Mouse (Mus musculus) MEL (cell line): Measurements from ENCODE around the gene Tnnc1. TPM values are rescaled to one million over a fixed set of nuclear protein-coding genes. Genes with fewer than 3 reads are reported as not detected.

Experiments
- DNase-seq: peaks from one replicate; pipeline ENCODE4 v3.0.0; 2011; ENCODE audit warnings: low read depth, low spot score
- H3K27ac ChIP-seq: 2 replicates; pipeline ENCODE4 v1.5.1; 2012; ENCODE audit warnings: low read depth, mild to moderate bottlenecking, control low read depth, low read length, moderate library complexity; ENCODE audit not compliant: control insufficient read depth
- H3K27me3 ChIP-seq, 2 experiments: fragments of 150-350 bp in 1 of 2; sonication (generic) in 1 of 2; 2 replicates each; pipeline ENCODE4 v1.6.1; 2012; ENCODE audit warnings: low read length in 2 of 2, mild to moderate bottlenecking in 2 of 2, improper control_type of control experiment in 1 of 2, moderate library complexity in 1 of 2; ENCODE audit not compliant: insufficient read depth in 2 of 2, control insufficient read depth in 1 of 2
- H3K36me3 ChIP-seq, 2 experiments: 2 replicates each; pipeline ENCODE4 v1.6.1; 2012 to 2014; ENCODE audit warnings: low read length in 2 of 2, improper control_type of control experiment in 1 of 2, inconsistent platforms in 1 of 2, mild to moderate bottlenecking in 1 of 2; ENCODE audit not compliant: insufficient read depth in 2 of 2, control insufficient read depth in 1 of 2
- H3K4me1 ChIP-seq, 2 experiments: fragments of 150-350 bp in 1 of 2; sonication (generic) in 1 of 2; 2 replicates each; pipeline ENCODE4 v1.6.1; 2012; ENCODE audit warnings: low read length in 2 of 2, improper control_type of control experiment in 1 of 2, mild to moderate bottlenecking in 1 of 2; ENCODE audit not compliant: insufficient read depth in 2 of 2, control insufficient read depth in 1 of 2
- H3K4me3 ChIP-seq, 2 experiments: fragments of 150-350 bp in 1 of 2; sonication (generic) in 1 of 2; 2 replicates each; pipeline ENCODE4 v1.5.1; 2012; ENCODE audit warnings: low read depth in 2 of 2, low read length in 2 of 2, mild to moderate bottlenecking in 2 of 2, moderate library complexity in 2 of 2, control low read depth in 1 of 2, improper control_type of control experiment in 1 of 2; ENCODE audit not compliant: control insufficient read depth in 1 of 2, insufficient read depth in 1 of 2
- H3K79me2 ChIP-seq: 2 replicates; pipeline ENCODE4 v1.6.1; 2012; ENCODE audit warnings: mild to moderate bottlenecking, low read length, moderate library complexity; ENCODE audit not compliant: control insufficient read depth, poor library complexity, insufficient read depth
- H3K9ac ChIP-seq: 2 replicates; pipeline ENCODE4 v1.6.1; 2012; ENCODE audit warnings: low read depth, mild to moderate bottlenecking, control low read depth, low read length, moderate library complexity; ENCODE audit not compliant: control insufficient read depth, poor library complexity, severe bottlenecking
- H3K9me3 ChIP-seq: fragments of 150-350 bp; sonication (generic); replicated peaks from 2 replicates; pipeline ENCODE4 v1.6.1; 2012; ENCODE audit warnings: mild to moderate bottlenecking, low read length, improper control_type of control experiment, moderate library complexity; ENCODE audit not compliant: insufficient read depth
- BHLHE40 ChIP-seq: IDR thresholded peaks from 2 replicates; pipeline ENCODE4 v1.6.1; 2012; ENCODE audit warnings: low read depth, mild to moderate bottlenecking, inconsistent platforms, low read length, improper control_type of control experiment, borderline replicate concordance
- CHD2 ChIP-seq: IDR thresholded peaks from 2 replicates; pipeline ENCODE4 v1.6.1; 2011; ENCODE audit warnings: low read length, improper control_type of control experiment
- E2F4 ChIP-seq: IDR thresholded peaks from 2 replicates; pipeline ENCODE4 v1.6.1; 2011; ENCODE audit warnings: low read depth, low read length, improper control_type of control experiment, borderline replicate concordance
- GABPA ChIP-seq: IDR thresholded peaks from 2 replicates; pipeline ENCODE4 v1.6.1; 2012; ENCODE audit warnings: low read depth, mild to moderate bottlenecking, inconsistent platforms, low read length, improper control_type of control experiment, moderate library complexity
- GATA1 ChIP-seq: IDR thresholded peaks from 2 replicates; pipeline ENCODE4 v1.6.1; 2011; ENCODE audit warnings: low read depth, low read length, improper control_type of control experiment
- JUND ChIP-seq: IDR thresholded peaks from 2 replicates; pipeline ENCODE4 v1.6.1; 2011; ENCODE audit warnings: low read depth, mild to moderate bottlenecking, improper control_type of control experiment, low read length
- MAFK ChIP-seq: IDR thresholded peaks from 2 replicates; pipeline ENCODE4 v1.6.1; 2011; ENCODE audit warnings: low read depth, mild to moderate bottlenecking, low read length, improper control_type of control experiment, borderline replicate concordance
- MYB ChIP-seq: IDR thresholded peaks from 2 replicates; pipeline ENCODE4 v1.6.1; 2011; ENCODE audit warnings: mild to moderate bottlenecking, low read depth, low read length, improper control_type of control experiment
- NELFE ChIP-seq: IDR thresholded peaks from 2 replicates; pipeline ENCODE4 v1.6.1; 2011; ENCODE audit warnings: low read depth, low read length, improper control_type of control experiment
- POLR2A ChIP-seq, 2 experiments: IDR thresholded peaks; 2 replicates each; pipeline ENCODE4 v1.6.1; 2011 to 2012; ENCODE audit warnings: low read length in 2 of 2, mild to moderate bottlenecking in 2 of 2, control low read depth in 1 of 2, improper control_type of control experiment in 1 of 2, low read depth in 1 of 2, moderate library complexity in 1 of 2; ENCODE audit not compliant: control insufficient read depth in 1 of 2, insufficient read depth in 1 of 2, poor library complexity in 1 of 2
- POLR2AphosphoS2 ChIP-seq: IDR thresholded peaks from 2 replicates; pipeline ENCODE4 v1.6.1; 2011; ENCODE audit warnings: low read length, improper control_type of control experiment
- POLR2AphosphoS5 ChIP-seq: IDR thresholded peaks from 2 replicates; pipeline ENCODE4 v1.6.1; 2012; ENCODE audit warnings: low read depth, borderline replicate concordance, mild to moderate bottlenecking, inconsistent platforms, low read length, moderate library complexity, mixed read lengths
- RAD21 ChIP-seq: IDR thresholded peaks from 2 replicates; pipeline ENCODE4 v1.6.1; 2011; ENCODE audit warnings: mild to moderate bottlenecking, low read depth, low read length, improper control_type of control experiment
- SIN3A ChIP-seq: IDR thresholded peaks from 2 replicates; pipeline ENCODE4 v1.6.1; 2012; ENCODE audit warnings: low read length, improper control_type of control experiment, inconsistent platforms
- TAL1 ChIP-seq: IDR thresholded peaks from 2 replicates; pipeline ENCODE4 v1.6.1; 2012; ENCODE audit warnings: mild to moderate bottlenecking, inconsistent platforms, low read length, moderate library complexity, mixed read lengths
- USF1 ChIP-seq: IDR thresholded peaks from 2 replicates; pipeline ENCODE4 v1.6.1; 2014; ENCODE audit warnings: low read depth, mild to moderate bottlenecking, inconsistent platforms, low read length, improper control_type of control experiment, moderate library complexity
- USF2 ChIP-seq, 2 experiments: IDR thresholded peaks; 2 replicates each; pipeline ENCODE4 v1.6.1; 2011 to 2012; ENCODE audit warnings: improper control_type of control experiment in 2 of 2, low read length in 2 of 2, borderline replicate concordance in 1 of 2, inconsistent platforms in 1 of 2, low read depth in 1 of 2, mild to moderate bottlenecking in 1 of 2; ENCODE audit not compliant: insufficient read depth in 1 of 2
- ZC3H11A ChIP-seq: IDR thresholded peaks from 2 replicates; pipeline ENCODE4 v1.6.1; 2012; ENCODE audit warnings: low read depth, mild to moderate bottlenecking, inconsistent platforms, low read length, improper control_type of control experiment
- ZKSCAN1 ChIP-seq: IDR thresholded peaks from 2 replicates; pipeline ENCODE4 v1.6.1; 2012; ENCODE audit warnings: low read depth, mild to moderate bottlenecking, inconsistent platforms, low read length, improper control_type of control experiment, moderate library complexity
- ZMIZ1 ChIP-seq: IDR thresholded peaks from 2 replicates; pipeline ENCODE4 v1.6.1; 2012; ENCODE audit warnings: low read depth, mild to moderate bottlenecking, inconsistent platforms, low read length, improper control_type of control experiment, moderate library complexity
- ZNF384 ChIP-seq: IDR thresholded peaks from 2 replicates; pipeline ENCODE4 v1.6.1; 2012; ENCODE audit warnings: low read depth, mild to moderate bottlenecking, inconsistent platforms, low read length, improper control_type of control experiment
- polyA plus RNA-seq, 2 experiments: library from polyadenylated mRNA; stranded (reverse) in 1 of 2; unstranded in 1 of 2; fragments of >175 nt in 1 of 2; fragments of >200 nt in 1 of 2; gene quantifications; 2 replicates each; pipeline versions ENCODE4 v1.2.1 to v1.2.4; 2012; ENCODE audit warnings: low replicate concordance in 2 of 2, low read depth in 1 of 2; ENCODE audit not compliant: insufficient read length in 2 of 2, insufficient read depth in 1 of 2, missing spikeins in 1 of 2
- total RNA-seq: library from RNA; depleted of rRNA; stranded (reverse); fragments of 300-350 nt; gene quantifications from 2 replicates; pipeline ENCODE4 v1.2.3, GENCODE M21; 2012

The Tnnc1 gene
- total and polyA plus RNA-seq, 3 experiments, result 0.19 TPM; not detected in 2

DNA sequence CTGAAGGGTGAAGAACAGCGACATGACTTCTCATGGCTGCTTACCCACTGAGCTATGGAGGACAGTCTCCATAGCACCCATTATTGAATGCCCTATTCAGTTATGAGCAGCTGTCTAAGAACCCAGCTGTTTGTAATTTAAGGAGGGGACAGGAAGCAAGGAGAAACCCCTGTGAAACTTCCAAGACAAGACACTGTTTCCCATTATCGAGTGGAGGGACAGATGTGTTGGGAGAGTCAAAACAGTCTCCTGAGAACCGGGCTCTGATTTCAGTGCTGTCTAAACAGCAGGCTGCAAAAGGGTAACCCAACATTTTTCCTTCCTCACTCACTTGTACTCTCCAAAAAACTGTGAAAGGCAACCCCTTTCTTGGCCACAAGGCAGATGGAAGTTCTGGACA is 32.4 kb downstream of the Tnnc1 start:
- TF ChIP-seq ZKSCAN1 (no peak), TAL1 (no peak), USF2 (IDR thresholded peaks at IDR 0.05; ENCODE audit: borderline replicate concordance in 1 of 2, insufficient read depth in 1 of 2, low read depth in 1 of 2, low read length in 2 of 2) (no peak), BHLHE40 (no peak), POLR2AphosphoS2 (no peak)
- TF ChIP-seq, all 39 proteins: peak for 0
- no peaks in the 10 kb centered on the region for H3K36me3 ChIP-seq

GRCm38 (mm10) chr14:31244777-31245176 is 36.7 kb downstream of the Tnnc1 start:
- TF ChIP-seq ZC3H11A (no peak), ZNF384 (peak; percentile 31; the same call in 1 of the 2 replicates), MYB (no peak)
- TF ChIP-seq, all 39 proteins: peak for 1
- H3K27me3 ChIP-seq, result no peaks in the 10 kb centered on the region
- no peaks in the 10 kb centered on the region for H3K9me3 ChIP-seq
- H3K36me3 ChIP-seq, result peaks cover 0 to 6% of the 10 kb centered on the region in 2 experiments; a peak in 2 of 4 replicates
- no peak overlapping the region for H3K27ac ChIP-seq
- H3K4me3 ChIP-seq, result no peak overlapping the region
- peaks cover 3 to 6% of the 10 kb centered on the region in 2 experiments; a peak in 2 of 4 replicates for H3K4me1 ChIP-seq
- H3K9ac ChIP-seq, result no peak overlapping the region
- peak; percentile 30 for DNase-seq
- H3K79me2 ChIP-seq, result no peaks in the 10 kb centered on the region

More for the DNA sequence above, 32.4 kb downstream of the Tnnc1 start:
- no peak for DNase-seq
- no peaks in the 10 kb centered on the region for H3K9me3 ChIP-seq
- no peaks in the 10 kb centered on the region for H3K79me2 ChIP-seq
- H3K4me3 ChIP-seq, result no peak overlapping the region
- no peaks in the 10 kb centered on the region for H3K27me3 ChIP-seq
- no peak overlapping the region for H3K9ac ChIP-seq
- H3K4me1 ChIP-seq, result no peaks in the 10 kb centered on the region
- H3K27ac ChIP-seq, result no peak overlapping the region

GRCm38 (mm10) chr14:31245946-31246345 is 37.8 kb downstream of the Tnnc1 start:
- Histone ChIP-seq H3K9ac (no peak overlapping the region), H3K27me3 (no peaks in the 10 kb centered on the region), H3K79me2 (peaks cover 5% of the 10 kb centered on the region; the same call in 1 of the 2 replicates), H3K9me3 (no peaks in the 10 kb centered on the region), H3K36me3 (peaks cover 0 to 7% of the 10 kb centered on the region in 2 experiments; a peak in 2 of 4 replicates), H3K4me1 (peaks cover 3 to 6% of the 10 kb centered on the region in 2 experiments; a peak in 2 of 4 replicates), H3K27ac (no peak overlapping the region), H3K4me3 (no peak overlapping the region)
- no peak for DNase-seq
- TF ChIP-seq E2F4, result no peak
- TF ChIP-seq ZMIZ1, result no peak
- TF ChIP-seq CHD2, result no peak
- TF ChIP-seq ZNF384, result no peak
- TF ChIP-seq POLR2AphosphoS2, result no peak
- no peak for TF ChIP-seq NELFE
- no peak for TF ChIP-seq JUND
- TF ChIP-seq POLR2AphosphoS5, result no peak
- TF ChIP-seq SIN3A, result no peak
- TF ChIP-seq TAL1, result no peak
- TF ChIP-seq GABPA, result no peak
- TF ChIP-seq POLR2A (IDR thresholded peaks at IDR 0.05; ENCODE audit: control insufficient read depth in 1 of 2, insufficient read depth in 1 of 2, low read depth in 1 of 2, low read length in 2 of 2, poor library complexity in 1 of 2), result no peak
- no peak for TF ChIP-seq USF1
- no peak for TF ChIP-seq MAFK
- no peak for TF ChIP-seq RAD21
- no peak for TF ChIP-seq ZKSCAN1
- TF ChIP-seq GATA1, result no peak
